Mouse (Mus musculus): ENCODE data around the gene Gm8897.
"Not testable (repeated sequence)": the region's sequence is repeated elsewhere in the genome, so short reads cannot be mapped to it uniquely, and the experiment has no call there.

Gene Gm8897

DNA sequence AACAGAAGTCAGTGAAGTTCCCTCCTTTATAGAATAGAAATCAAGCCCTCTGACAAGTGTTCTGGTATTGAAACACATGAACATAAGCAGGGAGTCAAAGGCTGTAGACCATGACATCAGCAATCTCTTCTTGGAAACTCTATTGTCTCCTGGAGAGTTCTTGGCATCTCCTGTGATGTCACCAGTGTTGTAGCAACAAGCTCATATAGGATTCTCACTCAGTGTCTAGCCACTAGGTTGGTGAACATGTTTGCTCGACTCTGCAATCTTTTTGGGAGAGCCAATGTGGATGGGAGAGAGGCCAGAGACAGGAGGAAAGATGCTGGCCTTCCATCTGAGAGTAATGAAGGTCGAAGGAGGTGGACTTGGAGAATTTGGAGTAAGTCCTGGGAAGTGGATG lies at the start of gene Gm8897:
Gm8897 (plus strand) TSS at position 301 of the 400 bp plus-strand sequence.
- DNase-seq (ENCODE audit: low spot score in 2 of 2): not testable (repeated sequence)

DNA sequence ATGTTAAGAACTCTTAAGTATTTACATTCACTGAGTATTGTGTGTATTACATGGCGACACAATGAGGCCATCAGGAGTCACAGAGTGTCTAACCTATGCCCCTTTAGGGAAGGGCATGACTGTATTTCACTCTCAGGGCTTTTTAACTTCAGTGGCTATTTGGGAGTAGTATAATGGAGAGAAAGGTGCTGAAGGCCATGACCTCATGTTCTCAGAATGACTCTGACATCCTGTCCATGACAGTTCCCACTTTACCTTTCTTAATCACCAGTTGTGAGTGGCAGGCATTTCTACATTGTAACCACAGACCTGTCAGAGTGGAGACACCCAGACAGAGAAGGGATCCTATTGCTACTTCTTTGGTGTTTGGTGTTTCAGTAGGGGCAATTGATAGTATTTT lies 473 bp downstream of the Gm8897 start:
- not testable (repeated sequence) for DNase-seq (ENCODE audit: low spot score in 2 of 2)
